Mouse (Mus musculus) liver, adult 2 months (tissue): Measurements from ENCODE around the gene Gstm3. TPM values are rescaled to one million over a fixed set of nuclear protein-coding genes. Genes with fewer than 3 reads are reported as not detected.

Experiments
- DNase-seq: peaks from one replicate; pipeline ENCODE4 v3.0.0-alpha.2; 2011; ENCODE audit warnings: low read depth, low spot score; ENCODE audit errors: extremely low read depth
- H3K27ac ChIP-seq: fragments of 200-500 bp; replicated peaks from 2 replicates; pipeline ENCODE4 v1.5.1; 2012; ENCODE audit warnings: low read depth, mild to moderate bottlenecking, control low read depth, inconsistent platforms, low read length; ENCODE audit not compliant: insufficient read depth
- H3K27me3 ChIP-seq: fragments of 200-500 bp; 2 replicates; pipeline ENCODE4 v1.6.1; 2012; ENCODE audit warnings: mild to moderate bottlenecking, moderate library complexity, low read length, inconsistent platforms; ENCODE audit not compliant: control insufficient read depth, insufficient read depth
- H3K36me3 ChIP-seq: fragments of 200-500 bp; 2 replicates; pipeline ENCODE4 v1.6.1; 2012; ENCODE audit warnings: low read length, inconsistent platforms; ENCODE audit not compliant: control insufficient read depth, insufficient read depth
- H3K4me1 ChIP-seq: fragments of 200-500 bp; 2 replicates; pipeline ENCODE4 v1.6.1; 2011; ENCODE audit warnings: low read length; ENCODE audit not compliant: control insufficient read depth, insufficient read depth
- H3K4me3 ChIP-seq: fragments of 200-500 bp; 2 replicates; pipeline ENCODE4 v1.5.1; 2011; ENCODE audit warnings: low read depth, mild to moderate bottlenecking, control low read depth, low read length, moderate library complexity; ENCODE audit not compliant: insufficient read depth
- H3K79me2 ChIP-seq: fragments of 200-500 bp; 2 replicates; pipeline ENCODE4 v1.6.1; 2012; ENCODE audit warnings: inconsistent platforms, mild to moderate bottlenecking, low read length, moderate library complexity; ENCODE audit not compliant: control insufficient read depth, insufficient read depth
- H3K9ac ChIP-seq: fragments of 200-500 bp; 2 replicates; pipeline ENCODE4 v1.6.1; 2012; ENCODE audit warnings: low read depth, mild to moderate bottlenecking, control low read depth, inconsistent platforms, low read length
- CTCF ChIP-seq: fragments of 200-500 bp; IDR thresholded peaks from 2 replicates; pipeline ENCODE4 v1.5.1; 2011; ENCODE audit warnings: low read depth, low read length, control low read depth
- POLR2A ChIP-seq: fragments of 200-500 bp; IDR thresholded peaks from 2 replicates; pipeline ENCODE4 v1.6.1; 2011; ENCODE audit warnings: low read length, control low read depth; ENCODE audit not compliant: insufficient read depth; ENCODE audit errors: extremely low read depth
- WGBS: fragments of 180-500 bp; shearing (Covaris S2); methylation state at CpG from one replicate; pipeline ENCODE4 v1.1.7; 2018; 5-methylcytosine and 5-hydroxymethylcytosine counted together
- polyA plus RNA-seq: library from polyadenylated mRNA; depleted of rRNA; stranded (reverse); fragments of >200 nt; gene quantifications from 2 replicates; pipeline ENCODE4 v1.2.3, GENCODE M21; 2012
- total RNA-seq: library from RNA; depleted of rRNA; stranded (reverse); fragments of >200 nt; gene quantifications from 2 replicates; pipeline ENCODE4 v1.2.3, GENCODE M21; 2014

Gstm3 gene
- total and polyA plus RNA-seq, 2 experiments, result 34.1 to 145 TPM

- Histone ChIP-seq H3K4me1 (peaks cover 4% of the 10 kb centered on the region; the same call in 1 of the 2 replicates), H3K79me2 (no peaks in the 10 kb centered on the region), H3K27ac (peak overlapping the region; percentile 32), H3K36me3 (no peaks in the 10 kb centered on the region), H3K9ac (peak overlapping the region; percentile 7; the same call in 1 of the 2 replicates), H3K27me3 (no peaks in the 10 kb centered on the region), H3K4me3 (no peak overlapping the region; the same call in 1 of the 2 replicates)
- TF ChIP-seq POLR2A (no peak), CTCF (no peak)
- 36% methylated on average over 6 of the region's 6 CpGs for WGBS
- peak; percentile 83 for DNase-seq
Observed at GRCm38 (mm10) chr3:107932128-107932527, 37.0 kb downstream of the Gstm3 start.

GRCm38 (mm10) chr3:107931670-107932069, 37.4 kb downstream of the Gstm3 start, which contains the start of gene Gstm7:
TSS of gene Gstm7 (minus strand) at chr3:107931817.
- peaks cover 4% of the 10 kb centered on the region; the same call in 1 of the 2 replicates for H3K4me1 ChIP-seq
- H3K27me3 ChIP-seq, result no peaks in the 10 kb centered on the region
- peak within 1 kb of the TSS; percentile 25; the same call in 1 of the 2 replicates for H3K4me3 ChIP-seq
- peak; percentile 98 for DNase-seq
- no peaks in the 10 kb centered on the region for H3K36me3 ChIP-seq
- WGBS, result 3% methylated on average over 10 of the region's 10 CpGs
- TF ChIP-seq POLR2A (no peak), CTCF (peak; percentile 20; the same call in 1 of the 2 replicates)
- H3K9ac ChIP-seq, result peak within 1 kb of the TSS; percentile 12; the same call in 1 of the 2 replicates
- H3K27ac ChIP-seq, result peak within 1 kb of the TSS; percentile 32
- H3K79me2 ChIP-seq, result no peaks in the 10 kb centered on the region

GRCm38 (mm10) chr3:107931134-107931533, 37.9 kb downstream of the Gstm3 start:
- peak overlapping the region; percentile 25; the same call in 1 of the 2 replicates for H3K4me3 ChIP-seq
- H3K27me3 ChIP-seq, result no peaks in the 10 kb centered on the region
- H3K36me3 ChIP-seq, result no peaks in the 10 kb centered on the region
- TF ChIP-seq POLR2A, result no peak
- TF ChIP-seq CTCF, result no peak
- no peaks in the 10 kb centered on the region for H3K79me2 ChIP-seq
- DNase-seq, result no peak
- H3K9ac ChIP-seq, result peak overlapping the region; percentile 12; the same call in 1 of the 2 replicates
- peak overlapping the region; percentile 18 for H3K27ac ChIP-seq
- peaks cover 4% of the 10 kb centered on the region; the same call in 1 of the 2 replicates for H3K4me1 ChIP-seq
- WGBS, result 23% methylated on average over 2 of the region's 2 CpGs

GRCm38 (mm10) chr3:107929731-107930130, 39.4 kb downstream of the Gstm3 start:
- no peak overlapping the region for H3K27ac ChIP-seq
- WGBS, result 53% methylated on average over 4 of the region's 4 CpGs
- no peaks in the 10 kb centered on the region for H3K36me3 ChIP-seq
- H3K79me2 ChIP-seq, result no peaks in the 10 kb centered on the region
- no peak for DNase-seq
- H3K4me3 ChIP-seq, result no peak overlapping the region
- H3K27me3 ChIP-seq, result no peaks in the 10 kb centered on the region
- H3K4me1 ChIP-seq, result peaks cover 4% of the 10 kb centered on the region; the same call in 1 of the 2 replicates
- TF ChIP-seq CTCF (no peak), POLR2A (no peak)
- no peak overlapping the region for H3K9ac ChIP-seq

GRCm38 (mm10) chr3:107929243-107929642, 39.8 kb downstream of the Gstm3 start:
- H3K4me1 ChIP-seq, result peaks cover 4% of the 10 kb centered on the region; the same call in 1 of the 2 replicates
- H3K79me2 ChIP-seq, result no peaks in the 10 kb centered on the region
- no peak overlapping the region for H3K4me3 ChIP-seq
- TF ChIP-seq CTCF, result no peak
- TF ChIP-seq POLR2A, result no peak
- H3K27ac ChIP-seq, result no peak overlapping the region
- no peak for DNase-seq
- no peaks in the 10 kb centered on the region for H3K36me3 ChIP-seq
- H3K9ac ChIP-seq, result no peak overlapping the region
- 91% methylated on average over 4 of the region's 4 CpGs for WGBS
- H3K27me3 ChIP-seq, result no peaks in the 10 kb centered on the region

- Histone ChIP-seq H3K79me2 (no peaks in the 10 kb centered on the region), H3K36me3 (no peaks in the 10 kb centered on the region), H3K4me1 (peaks cover 4% of the 10 kb centered on the region; the same call in 1 of the 2 replicates), H3K27ac (no peak overlapping the region), H3K27me3 (no peaks in the 10 kb centered on the region), H3K9ac (no peak overlapping the region), H3K4me3 (no peak overlapping the region)
- TF ChIP-seq CTCF, result no peak
- no peak for TF ChIP-seq POLR2A
- WGBS, result 92% methylated on average over 11 of the region's 11 CpGs
- DNase-seq, result no peak
Observed at GRCm38 (mm10) chr3:107928691-107929090, 40.4 kb downstream of the Gstm3 start.
